Mouse (Mus musculus) kidney, adult 9 months (tissue): ENCODE results near the gene Trat1.

ENCODE experiments used
- DNase-seq: peaks from one replicate; pipeline ENCODE4 v3.0.0; 2022

Gene Trat1

DNA sequence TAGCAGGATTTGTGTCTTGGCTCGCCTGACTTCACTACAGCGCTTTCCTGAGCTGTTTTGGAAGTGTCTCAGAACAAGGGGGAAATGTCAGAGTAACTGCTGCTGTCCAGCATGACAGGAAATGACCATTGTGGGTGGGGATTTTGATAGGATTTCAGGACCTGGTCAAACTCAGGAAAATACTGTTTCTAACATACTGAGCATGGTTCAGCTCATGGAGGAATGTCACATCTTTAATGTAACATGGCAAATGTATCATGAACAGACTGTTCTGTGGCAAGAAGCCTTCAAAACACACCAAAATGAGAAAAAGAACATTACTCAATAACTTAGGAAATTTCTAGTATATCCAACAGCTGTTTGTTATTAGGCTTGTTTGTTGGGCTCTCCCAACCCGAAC lies 52.1 kb downstream of the Trat1 start:
- no peak for DNase-seq

DNA sequence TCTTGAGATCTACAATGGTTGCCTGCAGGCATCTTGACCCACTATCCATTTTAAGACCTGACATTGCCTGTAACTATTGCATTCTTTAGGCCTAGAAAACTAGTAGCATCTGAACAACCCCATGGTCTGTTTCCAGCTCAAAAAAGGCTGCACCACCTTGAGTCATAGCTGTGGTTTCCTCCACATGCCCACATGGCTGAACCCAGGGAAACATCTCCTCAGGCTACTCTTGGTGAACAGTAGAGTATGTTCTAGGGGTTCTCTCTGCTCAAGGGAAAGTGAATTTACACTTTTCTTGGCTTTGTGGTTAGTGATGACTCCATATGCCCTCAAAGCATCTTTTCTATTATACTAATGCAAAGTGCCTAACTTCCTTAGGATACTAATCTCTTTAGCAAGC lies 55.5 kb downstream of the Trat1 start:
- no peak for DNase-seq

DNA sequence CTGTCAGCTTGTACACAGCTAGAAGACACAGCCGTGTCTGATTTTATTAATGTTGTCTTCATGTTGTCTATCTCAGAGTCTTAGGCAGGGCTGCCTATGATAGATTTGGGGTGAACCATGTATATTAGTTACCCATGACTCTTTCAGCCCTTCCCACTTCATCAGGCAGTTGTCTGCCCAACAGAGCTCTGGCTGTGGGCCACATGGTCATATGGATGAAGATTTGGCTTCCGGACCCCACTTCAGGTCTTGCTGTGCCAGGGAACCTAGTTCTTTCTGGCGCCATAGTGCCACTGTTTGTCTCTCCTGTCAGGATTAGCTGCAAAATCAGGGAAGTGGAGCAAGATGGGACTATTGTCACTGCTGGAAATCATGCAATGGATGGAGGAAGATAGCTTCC lies 69.9 kb downstream of the Trat1 start:
- no peak for DNase-seq
